10 mouse cellular contexts compared by ENCODE assay signal in the genomic region with DNA sequence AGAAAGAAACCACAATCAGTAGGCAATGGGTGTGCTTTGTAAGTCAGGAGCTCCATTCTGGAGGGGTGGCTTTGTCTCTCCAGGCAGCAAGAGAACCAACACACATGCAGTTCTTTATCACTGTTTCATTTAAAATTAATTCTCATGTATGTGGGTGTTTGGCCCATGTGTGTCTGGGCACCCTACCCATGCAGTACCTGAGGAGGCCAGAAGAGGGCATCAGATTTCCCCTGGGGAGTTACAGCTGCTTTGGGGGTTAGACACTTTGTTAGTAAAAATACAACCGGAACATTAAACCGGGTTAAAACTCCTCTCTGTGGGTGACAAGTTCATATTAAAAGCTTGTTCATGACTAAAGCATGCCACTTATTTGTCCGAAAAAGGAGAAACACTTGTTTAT.
DNase-seq lines count a peak whose midpoint lies in the region; ATAC-seq and TF ChIP-seq lines count a peak whose summit lies in the region.
"Had no signal": no experiment of that assay in that cellular context is flagged by ENCODE, and none has a peak within 500 bp of the region (broad histone marks: within the 10 kb centered on the region; RNA-seq: fewer than 3 reads in every experiment).

No protein-coding gene starts in this region.

- H3K79me2 ChIP-seq in liver, adult 2 months (ENCODE audit: control insufficient read depth, insufficient read depth, low read length) = no peaks in the 10 kb centered on the region

- TF ChIP-seq POLR2A in liver, adult 2 months (IDR thresholded peaks at IDR 0.05; ENCODE audit: extremely low read depth, insufficient read depth, low read length) = no peak

- H3K9ac ChIP-seq in liver, adult 2 months (ENCODE audit: low read depth, low read length) = no peak overlapping the region
- H3K9ac ChIP-seq in liver, embryonic 12.5 days = no peak overlapping the region
- no peak overlapping the region for H3K9ac ChIP-seq in ES-E14 (ENCODE audit: insufficient read depth, low read depth, low read length, poor library complexity, severe bottlenecking)
- H3K9ac ChIP-seq: embryonic facial prominence, embryonic 13.5 days had no signal

- no peak overlapping the region for H3K27ac ChIP-seq in liver, adult 2 months (replicated peaks; ENCODE audit: insufficient read depth, low read depth, low read length)
- H3K27ac ChIP-seq in liver, embryonic 12.5 days = no peak overlapping the region
- no peak overlapping the region for H3K27ac ChIP-seq in ES-E14 (ENCODE audit: insufficient read depth, low read depth, low read length, poor library complexity, severe bottlenecking)
- H3K27ac ChIP-seq: embryonic facial prominence, embryonic 13.5 days had no signal

- 0 out of 2 replicates have a peak, but pooled peaks cover 5% of the 10 kb centered on the region for H3K9me3 ChIP-seq in liver, embryonic 12.5 days (replicated peaks)
- no peaks in the 10 kb centered on the region for H3K9me3 ChIP-seq in ES-E14 (ENCODE audit: control insufficient read depth, insufficient read depth, low read depth, low read length)
- H3K9me3 ChIP-seq: embryonic facial prominence, embryonic 13.5 days had no signal

- no peak overlapping the region for H3K4me3 ChIP-seq in liver, adult 2 months (ENCODE audit: insufficient read depth, low read depth, low read length)
- no peak overlapping the region for H3K4me3 ChIP-seq in liver, embryonic 12.5 days
- H3K4me3 ChIP-seq in ES-E14 (ENCODE audit: insufficient read depth in 1 of 2, low read depth in 1 of 2, low read length in 2 of 2, poor library complexity in 1 of 2, severe bottlenecking in 1 of 2) = no peak overlapping the region
- H3K4me3 ChIP-seq: embryonic facial prominence, embryonic 13.5 days had no signal

- no peak for ATAC-seq in cerebellum, adult (ENCODE audit: insufficient number of reproducible peaks, low FRiP score, low TSS enrichment)
- ATAC-seq in liver, embryonic 12.5 days = no peak

- no peaks in the 10 kb centered on the region for H3K36me3 ChIP-seq in liver, adult 2 months (ENCODE audit: control insufficient read depth, insufficient read depth, low read length)
- H3K36me3 ChIP-seq in liver, embryonic 12.5 days = no peaks in the 10 kb centered on the region
- no peaks in the 10 kb centered on the region for H3K36me3 ChIP-seq in ES-E14 (ENCODE audit: control insufficient read depth, insufficient read depth, low read length, poor library complexity, severe bottlenecking)
- H3K36me3 ChIP-seq: embryonic facial prominence, embryonic 13.5 days had no signal

- no peaks in the 10 kb centered on the region for H3K27me3 ChIP-seq in liver, adult 2 months (ENCODE audit: control insufficient read depth, insufficient read depth, low read length)
- H3K27me3 ChIP-seq in liver, embryonic 12.5 days (replicated peaks) = no peaks in the 10 kb centered on the region
- H3K27me3 ChIP-seq: embryonic facial prominence, embryonic 13.5 days had no signal

- DNase-seq in cerebellum, postnatal 14 days = peak; percentile 43 to 55
- peak; percentile 7 for DNase-seq in liver, adult 2 months (ENCODE audit: extremely low read depth, low read depth, low spot score)
- no peak for DNase-seq in ES-E14 (ENCODE audit: low read depth, low spot score)
- peak; percentile 1 to 8 for DNase-seq in lung, postnatal 4 days
- no peak for DNase-seq in ovary, postnatal 10 days (ENCODE audit: low spot score)
- no peak for DNase-seq in left cerebral cortex, adult 8-10 months (ENCODE audit: low spot score in 2 of 2)
- DNase-seq: right cerebral cortex, postnatal 4 days had no signal

- in situ Hi-C loops in ES-E14 (cut with MboI; ENCODE audit: low sequenced_read_pairs in 2 of 2, unreplicated experiment in 2 of 2) = no loop called here

- no peak overlapping the region for H3K4me2 ChIP-seq in liver, embryonic 12.5 days
- H3K4me2 ChIP-seq: embryonic facial prominence, embryonic 13.5 days had no signal

- WGBS in liver, adult 2 months = 82% methylated on average over 3 of the region's 3 CpGs
- WGBS in liver, embryonic 12.5 days (ENCODE audit: insufficient replicate concordance) = 74% methylated on average over 3 of the region's 3 CpGs

- peaks cover 13% of the 10 kb centered on the region for H3K4me1 ChIP-seq in liver, adult 2 months (ENCODE audit: control insufficient read depth, insufficient read depth, low read length)
- H3K4me1 ChIP-seq in liver, embryonic 12.5 days = no peaks in the 10 kb centered on the region
- H3K4me1 ChIP-seq in ES-E14 (ENCODE audit: control insufficient read depth in 2 of 2, insufficient read depth in 2 of 2, low read length in 2 of 2, poor library complexity in 1 of 2) = no peaks in the 10 kb centered on the region
- H3K4me1 ChIP-seq: embryonic facial prominence, embryonic 13.5 days had no signal

- TF ChIP-seq CTCF in liver, adult 2 months (IDR thresholded peaks at IDR 0.05; ENCODE audit: low read depth, low read length) = peak; percentile 60

TF ChIP-seq in ES-E14, 5 proteins besides CTCF, POLR2A, EP300 and RAD21:
- 0 out of 2 replicates have a peak, but pooled peaks have one; percentile 26 for TF ChIP-seq ZC3H11A (IDR thresholded peaks at IDR 0.05; ENCODE audit: borderline replicate concordance, low read depth, low read length)
- TF ChIP-seq MAFK (IDR thresholded peaks at IDR 0.05; ENCODE audit: insufficient read depth, low read depth, low read length) = no peak
TF ChIP-seq in ES-E14: peak in this region for 1.

Comparison
In these comparisons a context has a peak if more than half of its experiments do, and no peak if none do; other contexts are left out.
1. DNase-seq: peak in cerebellum, postnatal 14 days (2 of 2), liver, adult 2 months (single experiment) and lung, postnatal 4 days (2 of 2); none in ES-E14 (single experiment), ovary, postnatal 10 days (single experiment) and left cerebral cortex, adult 8-10 months (0 of 2).